Mouse (Mus musculus) gastrocnemius, adult 2 months (tissue): ENCODE measurements around the gene Rab3gap2. TPM values are rescaled to one million over a fixed set of nuclear protein-coding genes. Genes with fewer than 3 reads are reported as not detected.
A peak's percentile ranks its signal among the peaks of the same experiment; 100 is the strongest.

Experiments used
- DNase-seq: peaks from one replicate; pipeline ENCODE4 v3.0.0; 2022
- H3K27ac ChIP-seq: fragments of 200-600 bp; 2 replicates; pipeline ENCODE4 v1.8.1; 2022; ENCODE audit warnings: mild to moderate bottlenecking
- H3K4me3 ChIP-seq: fragments of 200-600 bp; 2 replicates; pipeline ENCODE4 v1.8.1; 2022; ENCODE audit warnings: mild to moderate bottlenecking, moderate library complexity
- CTCF ChIP-seq: fragments of 200-600 bp; IDR thresholded peaks from 2 replicates; pipeline ENCODE4 v1.8.1; 2022; ENCODE audit warnings: antibody characterized with exemption, mild to moderate bottlenecking, moderate library complexity
- intact Hi-C: fragments of 180-260 bp; cut with DNase I; formaldehyde crosslinking; loops from one replicate; pipeline ENCODE4 v1.15.1; 2025
- long read RNA-seq, 2 experiments: library from polyadenylated mRNA; stranded (forward); transcript quantifications; one replicate each; pipeline ENCODE4 v2.0.0; 2021
- total RNA-seq, 2 experiments: library from RNA; stranded (reverse); gene quantifications; 2 replicates each; pipeline ENCODE4 v1.2.3; 2021

Gene Rab3gap2
- 10 to 100 TPM; 18.1 to 18.5 TPM for total RNA-seq
- long read RNA-seq, experiment 1, full-length matches to known transcripts, result 10 of 12 reads
- long read RNA-seq, experiment 1, partial matches to known transcripts, result 0 of 12 reads
- long read RNA-seq, experiment 1, other reads (novel, unspliced or antisense), result 2 of 12 reads
- long read RNA-seq, experiment 2, full-length matches to known transcripts, result 19 of 28 reads
- long read RNA-seq, experiment 2, partial matches to known transcripts, result 7 of 28 reads
- long read RNA-seq, experiment 2, other reads (novel, unspliced or antisense), result 2 of 28 reads

DNA sequence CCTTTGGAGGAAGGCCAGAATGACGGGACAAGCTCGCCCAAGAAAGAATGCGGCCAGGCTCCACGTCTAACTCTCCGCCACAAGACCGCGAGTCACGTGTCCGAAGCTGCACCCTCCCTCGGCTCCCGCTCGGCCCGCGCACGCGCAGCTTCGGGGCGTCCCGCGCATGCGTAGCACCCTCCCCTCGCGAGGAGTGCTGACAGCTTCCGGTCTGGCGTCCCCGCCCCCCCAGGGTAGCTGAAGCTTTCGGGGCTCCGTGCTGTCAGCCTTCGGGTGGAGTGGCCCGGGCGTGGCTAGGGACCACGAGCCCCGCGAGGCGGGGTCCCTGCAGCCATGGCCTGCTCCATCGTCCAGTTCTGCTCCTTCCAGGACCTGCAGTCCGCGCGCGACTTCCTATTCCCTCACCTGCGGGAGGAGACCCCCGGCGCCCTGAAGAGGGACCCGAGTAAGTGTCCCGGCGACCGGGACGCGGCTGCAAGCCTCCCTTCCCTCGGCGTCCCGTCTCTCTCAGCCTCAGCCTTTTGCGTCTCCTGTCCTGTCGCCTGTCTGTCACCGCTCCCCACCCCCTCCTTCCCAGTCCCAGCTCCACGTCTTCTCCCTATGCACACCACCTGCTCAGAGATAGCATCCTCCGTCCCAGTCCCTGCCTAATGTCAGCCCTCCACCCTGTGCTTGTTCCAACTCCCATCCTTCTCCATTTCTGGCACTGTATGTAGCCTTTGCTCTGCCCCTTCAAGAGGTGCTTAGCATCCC is at the start of gene Rab3gap2:
Gene Rab3gap2, plus strand, starts transcription at position 209 of the 753 bp plus-strand sequence.
- intact Hi-C loops, result no loop called here

GRCm38 (mm10) chr1:185173641-185174040 is 30.3 kb upstream of the Rab3gap2 start:
- TF ChIP-seq CTCF, result no peak
- intact Hi-C loops, result no loop called here
- DNase-seq, result no peak
- Histone ChIP-seq H3K27ac (no peak overlapping the region), H3K4me3 (no peak overlapping the region)

More for the DNA sequence above, at the start of gene Rab3gap2:
- H3K27ac ChIP-seq, result peak within 1 kb of the TSS; percentile 96
- peak; percentile 100 for DNase-seq
- no peak for TF ChIP-seq CTCF
- H3K4me3 ChIP-seq, result peak within 1 kb of the TSS; percentile 94

DNA sequence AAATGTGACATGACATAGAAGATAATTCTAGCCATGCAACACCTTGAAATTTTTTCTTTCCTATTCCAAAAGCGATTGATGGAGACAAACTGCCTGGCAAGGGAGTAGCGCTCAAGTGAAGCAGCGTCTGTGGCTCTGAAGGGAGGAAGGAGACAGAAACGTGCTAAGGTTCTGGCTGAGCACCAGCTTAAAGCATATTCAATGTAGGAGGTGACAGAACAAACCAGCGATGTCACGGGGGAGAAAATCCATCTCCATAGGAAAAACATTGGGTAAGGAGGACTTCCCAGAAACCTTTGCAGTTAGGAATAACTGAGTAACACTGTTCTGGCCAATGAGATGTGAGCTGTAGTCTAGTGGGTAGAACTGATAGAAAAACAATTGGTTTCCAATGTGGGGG is 26.1 kb upstream of the Rab3gap2 start:
- H3K27ac ChIP-seq, result no peak overlapping the region
- TF ChIP-seq CTCF, result no peak
- no peak for DNase-seq
- intact Hi-C loops, result no loop called here
- H3K4me3 ChIP-seq, result no peak overlapping the region

DNA sequence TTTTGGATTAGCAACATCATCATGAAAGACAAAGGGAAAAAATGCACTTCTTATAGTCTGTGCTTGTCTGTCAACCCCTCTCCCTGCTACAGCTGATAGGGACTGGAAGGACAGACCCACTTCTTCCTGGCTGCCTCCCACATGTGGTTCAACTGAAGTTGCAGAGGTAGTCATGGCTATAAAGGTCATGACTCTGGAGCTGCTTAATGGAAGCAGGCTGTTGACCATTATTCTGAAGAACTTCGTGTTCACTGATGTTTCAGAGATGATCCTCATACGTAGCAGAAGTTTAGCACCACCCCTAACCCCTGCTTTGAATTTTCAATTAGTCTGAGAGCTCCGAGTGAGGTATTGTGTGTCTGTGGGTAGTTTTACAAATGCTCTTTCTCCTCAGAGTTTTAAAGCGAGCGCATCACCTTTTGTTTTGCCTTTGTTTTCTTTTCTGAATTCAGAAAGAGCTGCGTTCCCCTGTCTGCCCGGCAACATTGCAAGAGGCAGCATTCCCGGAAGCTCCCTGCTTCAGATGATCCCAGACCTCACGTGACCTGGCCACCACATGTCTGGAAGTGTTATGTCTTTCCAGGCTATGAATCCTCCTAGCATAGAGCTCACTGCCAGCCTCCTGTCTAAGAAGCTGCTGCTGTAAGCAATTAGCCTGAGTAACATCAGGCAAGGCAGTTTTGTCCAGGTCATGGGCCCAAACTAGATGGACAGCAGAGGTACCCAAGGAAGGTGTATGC is 20.2 kb upstream of the Rab3gap2 start:
- peak overlapping the region; percentile 1; the same call in 1 of the 2 replicates for H3K27ac ChIP-seq
- H3K4me3 ChIP-seq, result peak overlapping the region; percentile 37
- peak; percentile 61 for DNase-seq
- TF ChIP-seq CTCF, result no peak
- intact Hi-C loops, result no loop called here

DNA sequence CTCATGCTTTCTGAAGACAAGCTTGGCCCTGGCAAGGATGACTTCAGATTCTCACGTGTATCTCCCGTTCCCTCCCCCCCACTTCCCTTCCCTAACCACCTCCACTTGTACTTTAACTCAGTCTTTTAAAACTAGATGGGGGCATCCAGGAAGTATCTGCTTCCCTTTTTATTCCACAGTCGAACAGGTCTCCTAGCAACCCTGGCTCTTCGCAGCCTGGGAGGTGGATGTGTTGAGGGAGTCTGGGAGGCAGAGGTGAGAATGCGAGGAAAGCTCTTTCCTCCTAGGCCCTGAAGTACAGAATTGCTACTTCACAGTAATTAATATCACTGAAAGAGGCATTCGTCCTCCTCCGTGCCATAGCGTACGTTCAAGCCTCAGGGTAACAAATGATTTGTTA is 18.4 kb upstream of the Rab3gap2 start:
- Histone ChIP-seq H3K27ac (no peak overlapping the region), H3K4me3 (no peak overlapping the region)
- intact Hi-C loops, result no loop called here
- no peak for TF ChIP-seq CTCF
- no peak for DNase-seq

DNA sequence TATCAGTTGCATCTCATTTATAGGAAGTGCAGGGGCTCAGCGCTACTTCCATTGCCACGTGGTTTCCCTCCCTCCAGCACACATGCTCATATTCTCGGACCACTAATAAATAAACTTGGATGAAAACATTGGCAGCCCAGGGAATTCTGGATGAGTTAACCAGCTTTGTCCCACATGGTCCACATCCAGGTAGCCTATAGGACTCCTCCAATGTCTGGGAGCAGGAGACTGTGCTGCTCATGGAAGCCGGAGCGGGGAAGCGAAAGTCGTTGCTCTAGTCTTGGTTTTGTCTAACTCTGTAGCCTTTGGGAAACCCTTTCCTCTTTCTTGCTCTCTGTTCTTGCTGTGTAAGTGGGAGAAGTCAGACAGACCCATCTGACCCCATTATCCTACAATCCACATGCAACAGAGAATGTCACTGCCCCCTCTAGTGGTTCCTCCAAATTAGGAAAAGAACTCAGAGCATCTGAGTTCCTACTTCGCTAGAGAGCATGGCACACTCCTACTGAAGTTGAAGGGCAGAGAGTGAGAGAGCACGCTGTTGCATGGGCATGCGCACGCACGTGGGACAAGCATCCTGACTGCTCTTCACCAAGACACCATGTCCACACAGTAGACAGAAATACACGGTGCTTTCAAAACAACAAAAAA is 16.7 kb upstream of the Rab3gap2 start:
- Histone ChIP-seq H3K4me3 (no peak overlapping the region), H3K27ac (no peak overlapping the region)
- peak; percentile 56 for TF ChIP-seq CTCF
- intact Hi-C loops, result no loop called here
- DNase-seq, result no peak

DNA sequence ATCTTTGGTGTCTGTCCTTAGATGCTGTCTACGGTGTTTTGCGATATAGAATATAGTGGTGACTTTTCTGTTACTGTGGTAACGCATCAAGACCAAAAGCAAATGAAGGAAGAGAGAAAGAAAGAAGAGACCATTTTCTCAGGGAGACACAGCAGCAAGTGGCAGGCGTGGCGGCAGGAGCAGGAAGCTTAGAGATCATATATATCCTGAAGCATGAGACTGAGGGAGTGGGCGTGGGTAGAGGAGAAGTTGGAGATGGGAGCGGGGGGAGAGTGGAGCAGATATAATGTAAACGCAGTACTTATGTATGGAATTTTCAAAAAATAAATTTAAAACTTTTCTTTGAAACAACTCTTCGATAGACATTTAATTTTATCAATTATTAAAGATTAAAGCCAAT is 14.0 kb upstream of the Rab3gap2 start:
- no peak overlapping the region for H3K27ac ChIP-seq
- intact Hi-C loops, result no loop called here
- TF ChIP-seq CTCF, result no peak
- no peak for DNase-seq
- H3K4me3 ChIP-seq, result no peak overlapping the region

DNA sequence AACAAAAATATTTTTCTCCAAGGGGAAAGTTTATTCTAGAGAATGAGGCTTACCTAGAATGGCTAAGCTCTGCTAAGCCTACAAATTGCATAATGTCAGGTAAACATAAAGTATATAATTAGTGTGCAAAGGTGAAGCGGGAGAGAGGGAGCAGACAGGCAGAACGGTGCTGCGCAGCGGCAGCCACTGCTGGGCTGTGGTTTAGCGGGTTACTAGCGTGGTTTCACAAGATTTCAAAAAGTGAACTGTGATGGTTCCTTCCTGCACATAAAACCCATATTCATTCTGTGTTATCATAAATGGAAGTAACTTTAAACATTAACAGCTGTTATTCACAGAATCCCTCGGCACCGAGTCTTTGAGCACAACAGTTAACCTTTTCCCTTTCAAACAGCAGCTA is 11.8 kb upstream of the Rab3gap2 start:
- no peak for TF ChIP-seq CTCF
- no peak for DNase-seq
- Histone ChIP-seq H3K27ac (no peak overlapping the region), H3K4me3 (no peak overlapping the region)
- intact Hi-C loops, result no loop called here

DNA sequence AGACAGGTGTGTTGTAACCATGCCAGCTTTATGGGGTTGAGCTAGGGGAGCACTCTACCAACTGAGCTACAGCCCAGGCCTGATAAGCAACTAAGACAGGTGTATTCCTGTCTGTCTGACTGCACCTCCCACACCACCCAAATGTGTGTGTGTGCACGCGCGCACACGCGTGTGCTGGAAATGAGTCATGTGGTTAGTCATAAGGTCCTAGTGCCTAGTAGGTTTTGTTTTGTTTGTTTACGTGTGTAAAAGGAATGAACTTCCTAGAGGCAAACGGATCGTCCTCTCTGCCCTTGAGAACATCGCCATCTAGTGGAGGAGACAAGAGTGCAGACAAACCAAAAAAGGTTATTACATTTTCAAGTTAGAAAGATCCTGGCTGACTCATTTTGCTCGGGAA is 10.4 kb upstream of the Rab3gap2 start:
- peak; percentile 84 for TF ChIP-seq CTCF
- intact Hi-C loops, result loop anchor here (1.0 kb wide), 1 partner anchor 228 kb away; no protein-coding TSS in a partner anchor
- H3K27ac ChIP-seq, result peak overlapping the region; percentile 38; the same call in 1 of the 2 replicates
- peak overlapping the region; percentile 37 for H3K4me3 ChIP-seq
- no peak for DNase-seq

DNA sequence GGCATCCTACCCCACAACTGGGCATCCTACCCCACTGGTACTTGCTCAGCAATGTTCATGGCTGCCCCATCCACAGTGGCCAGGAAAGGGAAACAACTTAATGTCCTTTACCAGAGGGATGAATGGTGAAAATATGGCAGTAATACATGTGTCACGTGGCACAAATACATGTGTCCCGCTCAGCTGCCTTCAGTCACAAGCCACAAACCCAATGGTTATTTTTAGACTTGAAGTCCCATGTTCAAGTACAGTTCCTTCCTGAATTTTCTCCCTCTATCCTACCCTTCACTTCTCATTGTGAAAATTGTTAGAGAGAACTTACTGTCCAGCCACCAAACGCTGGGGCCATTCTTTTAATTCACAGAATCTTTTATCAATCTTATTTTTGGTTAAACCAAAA is 7.6 kb upstream of the Rab3gap2 start:
- Histone ChIP-seq H3K4me3 (no peak overlapping the region), H3K27ac (no peak overlapping the region)
- TF ChIP-seq CTCF, result no peak
- intact Hi-C loops, result no loop called here
- no peak for DNase-seq

DNA sequence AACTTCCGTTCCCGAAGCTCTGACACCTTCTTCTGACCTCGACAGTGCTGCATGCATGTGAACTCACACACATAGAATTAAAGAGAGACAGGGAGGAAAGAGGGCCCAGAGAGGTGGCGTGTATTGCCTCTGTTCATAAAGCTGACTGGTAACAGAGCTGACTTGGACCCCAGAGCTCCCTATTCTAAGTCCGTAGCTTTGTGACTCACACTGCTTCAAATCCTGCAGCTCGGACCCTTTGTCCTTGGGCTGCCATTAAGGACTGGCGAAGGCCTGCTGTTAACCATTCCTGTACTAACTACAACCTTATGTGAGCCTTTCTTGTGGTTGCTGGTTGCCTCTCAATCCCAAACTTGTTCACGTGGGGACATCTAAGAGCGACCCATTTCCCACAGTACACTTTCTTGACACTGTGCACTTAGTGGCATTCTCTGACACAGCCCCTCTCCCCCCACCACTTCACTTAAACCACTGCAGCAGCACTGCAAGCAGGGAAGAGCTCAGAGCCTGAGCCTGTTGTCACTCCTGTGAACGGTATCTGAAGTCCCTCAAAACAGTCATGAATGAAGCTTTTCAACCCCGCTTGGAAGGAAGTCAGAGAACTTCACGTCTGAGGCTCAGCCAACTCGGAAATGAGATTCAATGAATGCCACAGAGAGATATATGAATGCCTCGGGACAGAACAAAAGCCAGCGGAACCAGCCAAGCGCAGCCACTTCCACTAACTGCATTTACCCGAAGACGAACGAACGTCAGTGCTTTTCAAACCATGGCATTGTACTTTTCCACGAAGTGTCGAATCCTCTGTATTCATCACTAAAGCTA is 3.1 kb upstream of the Rab3gap2 start:
- intact Hi-C loops, result no loop called here
- DNase-seq, result no peak
- no peak overlapping the region for H3K27ac ChIP-seq
- no peak for TF ChIP-seq CTCF
- H3K4me3 ChIP-seq, result no peak overlapping the region

DNA sequence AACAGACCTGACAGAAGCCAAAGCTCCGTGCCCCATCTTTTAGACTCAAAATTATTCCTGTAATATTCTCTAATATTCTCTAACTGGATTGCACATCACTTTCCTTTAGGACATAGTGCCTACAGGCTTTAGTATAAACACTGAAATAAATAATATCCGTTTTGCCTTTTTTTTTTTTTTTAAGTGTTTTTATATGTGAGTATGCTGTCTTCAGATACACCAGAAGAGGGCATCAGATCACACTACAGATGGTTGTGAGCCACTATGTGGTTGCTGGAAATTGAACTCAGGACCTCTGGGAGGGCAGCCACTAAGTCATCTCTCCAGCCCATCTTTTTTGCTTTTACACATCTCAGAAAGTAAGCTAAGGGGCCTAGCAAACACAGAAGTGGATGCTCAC is 1.9 kb upstream of the Rab3gap2 start:
- H3K27ac ChIP-seq, result no peak overlapping the region
- peak; percentile 23; the same call in 1 of the 2 replicates for TF ChIP-seq CTCF
- no peak overlapping the region for H3K4me3 ChIP-seq
- no peak for DNase-seq
- intact Hi-C loops, result no loop called here
